Mouse (Mus musculus) myocyte (in vitro differentiated cells): Measurements from ENCODE around the gene Palm.

Experiments used
- CEBPB ChIP-seq: IDR thresholded peaks from 2 replicates; pipeline ENCODE4 v1.6.1; 2011; ENCODE audit warnings: mild to moderate bottlenecking, moderate library complexity; ENCODE audit not compliant: poor library complexity, insufficient read depth, severe bottlenecking
- E2F4 ChIP-seq: IDR thresholded peaks from one replicate; pipeline ENCODE4 v1.6.1; 2011; ENCODE audit warnings: mild to moderate bottlenecking, control low read depth, moderate library complexity; ENCODE audit not compliant: insufficient read depth
- MAX ChIP-seq: IDR thresholded peaks from one replicate; pipeline ENCODE4 v1.6.1; 2011; ENCODE audit warnings: low read depth, mild to moderate bottlenecking, control low read depth
- MYOG ChIP-seq, 3 experiments: IDR thresholded peaks; one replicate each; pipeline ENCODE4 v1.6.1; 2011; ENCODE audit warnings: control low read depth in 2 of 3, low read depth in 2 of 3, mild to moderate bottlenecking in 2 of 3; ENCODE audit not compliant: insufficient read length in 2 of 3, control insufficient read depth in 1 of 3, insufficient read depth in 1 of 3
- POLR2A ChIP-seq: IDR thresholded peaks from one replicate; pipeline ENCODE4 v1.6.1; 2011; ENCODE audit warnings: low read depth, mild to moderate bottlenecking, control low read depth, moderate library complexity; ENCODE audit not compliant: insufficient read length
- POLR2AphosphoS2 ChIP-seq: IDR thresholded peaks from one replicate; pipeline ENCODE4 v1.6.1; 2011; ENCODE audit warnings: low read depth, control low read depth; ENCODE audit not compliant: insufficient read length
- TCF12 ChIP-seq: IDR thresholded peaks from one replicate; pipeline ENCODE4 v1.6.1; 2011; ENCODE audit warnings: mild to moderate bottlenecking, control low read depth; ENCODE audit not compliant: poor library complexity, insufficient read depth, severe bottlenecking
- TCF3 ChIP-seq: IDR thresholded peaks from one replicate; pipeline ENCODE4 v1.6.1; 2011; ENCODE audit warnings: low read depth, control low read depth; ENCODE audit not compliant: insufficient read length
- USF1 ChIP-seq: IDR thresholded peaks from one replicate; pipeline ENCODE4 v1.6.1; 2011; ENCODE audit warnings: low read depth, mild to moderate bottlenecking, control low read depth, moderate library complexity

DNA sequence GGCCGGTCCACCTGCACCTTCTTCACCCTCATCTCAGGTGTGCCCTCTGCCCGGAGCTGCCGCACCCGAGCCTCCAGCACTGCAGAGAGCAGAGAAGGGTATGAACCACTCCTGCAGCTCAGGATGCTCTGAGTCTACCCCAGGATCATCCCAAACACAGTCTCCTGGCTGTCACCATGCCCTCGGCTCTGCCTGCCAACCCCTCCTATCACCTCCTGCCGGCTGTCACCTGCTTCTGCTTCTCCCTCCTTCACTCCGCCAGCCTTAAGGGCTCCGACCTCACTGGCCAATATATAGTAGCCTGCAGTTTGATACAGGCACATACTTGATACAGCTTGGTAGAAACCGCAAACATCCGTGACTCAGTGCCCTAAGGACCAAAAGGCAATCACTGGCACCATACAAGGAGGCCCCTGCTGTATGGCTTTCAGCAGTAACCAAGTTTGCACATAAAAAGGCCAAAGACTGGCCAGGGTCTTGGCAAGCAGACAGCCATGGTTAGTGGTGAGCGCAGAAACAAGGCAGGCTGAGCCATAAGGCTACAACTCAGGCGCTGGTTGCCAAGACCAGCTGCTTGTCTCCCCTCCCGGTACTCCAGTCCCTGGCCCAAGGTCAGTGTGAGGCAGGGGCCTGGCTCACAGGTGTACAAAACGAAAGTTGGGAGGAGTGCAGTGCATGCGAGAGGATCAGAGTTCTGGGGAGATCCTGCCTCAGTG, 49.6 kb upstream of the Palm start:
- TF ChIP-seq POLR2A (no peak), POLR2AphosphoS2 (no peak), CEBPB (no peak), TCF3 (no peak), USF1 (no peak), MAX (no peak), MYOG (IDR thresholded peaks at IDR 0.05; ENCODE audit: control insufficient read depth in 1 of 3, insufficient read depth in 1 of 3, insufficient read length in 2 of 3, low read depth in 2 of 3) (no peak), E2F4 (no peak), TCF12 (no peak)
